Mouse (Mus musculus): ENCODE measurements at regions not wholly inside any gene's neighbourhood (a gene's known extent, or its start where the extent isn't known, plus 50 kb on each side); places are given as distances from the start of the nearest gene placed in this dataset.

GRCm38 (mm10) chr4:75730798-75731400, 452.8 kb upstream of the Dmac1 start:
- no peak for DNase-seq

GRCm38 (mm10) chr4:75714652-75715051, 436.5 kb upstream of the Dmac1 start:
- no peak for DNase-seq

DNA sequence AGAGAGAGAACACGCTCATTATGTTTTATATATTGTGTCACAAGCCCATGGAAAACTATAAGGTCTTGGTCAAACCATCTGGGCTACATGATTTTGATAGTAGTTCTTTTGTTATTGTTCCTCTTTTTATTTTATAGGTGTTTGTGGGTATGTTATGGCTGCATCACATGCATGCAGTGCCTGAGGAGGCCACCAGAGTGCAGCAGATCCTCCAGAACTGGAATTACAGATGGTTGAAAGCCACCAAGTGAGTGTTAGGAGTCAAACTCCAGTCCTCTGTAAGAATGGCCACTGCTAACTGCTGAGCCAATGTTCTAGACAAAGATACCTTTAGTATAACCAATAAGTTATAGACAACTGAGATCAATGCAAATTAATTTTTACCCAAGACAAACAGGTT, 435.9 kb upstream of the Dmac1 start:
- DNase-seq = no peak

GRCm38 (mm10) chr4:75700780-75701378, 422.8 kb upstream of the Dmac1 start:
- DNase-seq = no peak

DNA sequence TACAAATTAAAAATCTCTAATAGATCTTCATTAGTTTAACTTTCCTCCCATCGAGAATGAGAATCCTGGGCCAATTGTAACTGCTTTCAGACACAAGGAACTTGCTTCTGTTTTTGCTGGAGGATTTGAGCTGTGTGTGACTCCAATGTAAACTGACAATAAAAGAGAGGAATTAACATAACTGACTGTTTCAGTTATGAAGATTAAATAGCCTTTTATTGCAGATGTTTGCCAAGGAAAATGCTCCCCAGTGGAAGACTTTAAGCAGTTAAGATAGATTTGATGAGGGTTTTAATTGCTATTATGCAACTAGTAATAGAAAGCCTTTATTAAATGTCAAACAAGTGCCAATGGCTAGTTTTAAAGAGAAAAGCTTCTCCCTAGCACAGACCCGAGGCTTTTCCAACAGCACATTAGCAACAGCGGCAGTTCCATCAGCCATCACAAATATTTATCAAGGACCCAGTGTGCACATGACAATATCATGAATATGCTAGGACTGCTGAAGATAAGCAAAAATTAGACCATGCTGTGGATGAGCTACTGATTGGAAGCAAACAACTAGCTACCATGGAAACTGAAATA, 398.6 kb upstream of the Dmac1 start:
- DNase-seq = no peak

GRCm38 (mm10) chr4:75641046-75641445, 362.9 kb upstream of the Dmac1 start:
- no peak for DNase-seq

GRCm38 (mm10) chr4:75636627-75637026, 358.5 kb upstream of the Dmac1 start:
- no peak for DNase-seq

- no peak for DNase-seq
Measured at GRCm38 (mm10) chr4:75589901-75590300, 311.8 kb upstream of the Dmac1 start.

DNA sequence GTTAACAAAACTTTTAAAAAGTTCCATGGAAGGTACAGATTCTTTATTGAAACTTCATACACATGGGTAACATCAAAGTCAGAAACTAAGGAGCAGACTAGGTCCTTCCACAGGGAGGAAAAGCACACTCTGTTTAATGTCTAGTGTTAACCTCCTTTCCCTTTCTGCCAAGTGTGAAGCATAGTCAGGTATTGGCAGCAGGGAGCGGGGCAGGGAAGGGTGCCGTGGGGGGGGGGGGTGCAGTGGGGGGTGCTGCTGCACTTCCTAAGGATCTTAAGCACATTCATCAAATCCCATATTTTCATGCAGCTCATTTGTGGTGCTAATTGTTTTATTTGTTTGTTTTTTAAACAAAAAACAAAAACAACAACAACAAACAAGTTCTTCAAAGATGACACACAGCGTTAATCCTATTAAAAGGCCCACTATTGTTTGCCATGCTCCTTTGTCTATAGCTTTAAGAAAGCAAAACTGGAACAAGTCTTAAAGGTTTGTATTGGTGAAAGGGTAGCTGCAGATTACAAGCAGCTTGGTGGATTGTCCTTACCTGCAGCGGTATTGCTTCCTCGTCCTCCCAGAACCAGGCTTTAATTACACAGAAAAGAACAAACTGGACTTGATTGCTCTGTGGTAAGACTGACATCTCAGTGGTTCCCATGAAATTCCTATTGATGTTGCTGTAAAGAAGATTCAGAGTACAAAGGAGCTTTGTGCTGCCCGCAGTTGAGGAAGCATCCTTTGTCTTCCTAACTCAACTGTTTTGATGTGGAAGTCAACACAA, 310.2 kb upstream of the Dmac1 start:
- DNase-seq = no peak

DNA sequence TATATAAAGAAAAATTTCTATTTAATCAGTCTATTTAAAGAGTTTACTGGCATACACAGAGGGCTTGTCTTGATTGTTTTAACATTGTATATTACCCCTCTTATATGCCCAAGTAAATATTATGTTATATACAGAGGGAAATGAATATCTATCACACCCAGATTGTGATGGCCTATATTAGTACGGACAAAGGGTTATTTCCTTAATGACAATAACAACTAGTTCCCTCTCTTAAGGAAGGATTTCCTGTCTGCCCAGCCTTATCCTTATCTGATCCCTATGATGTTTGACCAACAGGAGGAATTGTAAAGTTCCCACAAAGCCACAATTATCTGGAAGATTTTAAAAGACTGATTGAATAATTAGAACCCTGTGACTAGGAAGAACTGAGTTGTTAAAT, 301.8 kb upstream of the Dmac1 start:
- no peak for DNase-seq

DNA sequence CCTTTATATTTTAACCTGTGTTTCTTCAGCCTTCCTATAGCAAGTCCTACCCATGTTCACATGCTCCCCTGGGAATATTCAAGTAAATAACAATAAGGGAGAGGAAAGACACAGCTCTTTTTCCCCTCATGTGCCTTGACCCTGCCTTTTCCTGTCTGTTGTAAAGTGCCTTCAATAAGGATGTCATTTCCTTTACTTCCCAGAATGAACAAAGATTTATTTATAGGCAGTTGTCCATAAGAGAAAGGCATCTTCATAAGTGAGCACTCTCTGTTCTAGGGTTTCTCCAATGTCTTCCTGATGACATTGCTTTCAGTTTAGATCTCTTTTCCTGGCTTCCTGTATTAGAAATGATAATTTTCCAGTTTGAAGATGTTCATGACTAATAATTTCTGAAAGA, 294.5 kb upstream of the Dmac1 start:
- no peak for DNase-seq

GRCm38 (mm10) chr4:75567630-75568029, 289.5 kb upstream of the Dmac1 start:
- DNase-seq = no peak

DNA sequence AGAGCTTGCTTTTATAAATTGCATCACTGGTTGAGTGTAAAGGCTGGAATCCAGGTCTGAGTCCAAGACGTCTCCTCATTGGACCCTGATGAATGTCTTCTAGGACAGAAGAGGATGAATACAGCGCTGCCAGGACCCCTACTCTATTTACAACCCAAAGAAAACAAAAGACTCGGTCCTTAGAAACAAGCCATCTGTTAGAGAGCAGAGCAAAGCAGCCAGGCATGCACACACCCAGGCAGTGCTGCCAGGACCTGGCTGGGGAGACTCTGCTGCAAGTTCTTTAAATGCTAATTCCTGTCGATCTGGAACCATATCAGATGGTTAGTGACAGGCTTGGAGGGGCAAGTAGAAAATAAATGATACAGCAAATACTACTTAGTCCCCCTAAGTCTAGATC, 284.4 kb upstream of the Dmac1 start:
- peak; percentile 2 to 3 for DNase-seq

GRCm38 (mm10) chr4:75561792-75562191, 283.7 kb upstream of the Dmac1 start:
- peak; percentile 5 to 16 for DNase-seq

GRCm38 (mm10) chr4:75537787-75538186, 259.7 kb upstream of the Dmac1 start:
- DNase-seq = no peak

- no peak for DNase-seq
Measured at GRCm38 (mm10) chr4:75535067-75535466, 257.0 kb upstream of the Dmac1 start.

DNA sequence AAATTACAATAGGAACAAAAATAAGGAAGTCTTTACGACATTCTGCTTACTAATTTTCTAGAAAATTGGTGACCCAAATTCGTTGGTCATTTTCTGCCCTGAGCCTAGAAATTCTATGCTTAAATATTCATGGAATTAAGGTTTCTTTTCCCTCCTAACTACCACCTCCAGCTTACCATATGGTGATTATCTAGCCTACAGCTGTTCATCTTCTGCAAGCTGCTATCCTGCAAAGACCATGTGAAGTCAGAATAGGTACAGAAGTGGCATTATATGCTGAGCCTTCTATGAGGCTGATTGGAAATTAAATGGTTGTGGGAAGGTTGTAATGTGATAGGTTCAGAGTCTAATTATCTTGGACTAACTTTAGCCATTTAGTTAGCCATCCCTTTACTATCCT, 251.5 kb upstream of the Dmac1 start:
- no peak for DNase-seq

DNA sequence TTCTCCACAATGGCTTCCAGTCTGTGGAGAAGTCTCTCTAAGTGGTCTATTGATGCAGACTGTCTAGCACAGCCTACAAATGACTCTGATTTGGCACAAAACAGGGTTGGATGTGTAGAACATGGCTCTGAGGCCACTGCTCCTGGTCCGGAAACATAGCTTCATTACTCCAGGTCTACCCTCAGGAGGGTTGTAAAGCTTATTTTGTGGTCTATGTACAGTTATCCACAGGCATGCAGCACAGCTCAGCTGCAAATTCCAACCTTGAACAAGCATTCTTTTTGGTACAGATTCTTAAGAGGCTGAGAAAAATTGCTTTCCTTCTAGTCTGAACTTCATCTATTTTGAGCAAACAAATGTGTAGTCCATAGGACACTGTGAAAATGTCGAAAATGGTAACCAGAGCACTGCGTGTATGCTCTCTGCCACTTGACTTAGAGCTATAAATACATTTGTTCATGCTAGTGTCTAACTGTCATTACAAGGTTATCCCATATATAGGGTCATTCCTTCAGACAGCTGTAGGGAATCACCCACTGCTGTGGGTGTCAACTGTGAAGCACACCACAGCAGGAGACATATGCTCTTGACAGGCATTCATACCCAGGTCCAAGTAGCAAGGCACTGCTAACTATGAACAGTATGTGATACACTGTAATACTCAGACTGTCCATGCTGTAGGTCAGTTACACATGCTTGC, 239.5 kb upstream of the Dmac1 start:
- no peak for DNase-seq
